In genomic region chr9:55255056-55255455, GRCm38 (mm10) we compare ENCODE assay signal across 18 mouse cellular contexts. TPM values are rescaled to one million over a fixed set of nuclear protein-coding genes. Genes with fewer than 3 reads are reported as not detected.
DNase-seq lines count a peak whose midpoint lies in the region; ATAC-seq and TF ChIP-seq lines count a peak whose summit lies in the region.
"Had no signal": no experiment of that assay in that cellular context is flagged by ENCODE, and none has a peak within 500 bp of the region (broad histone marks: within the 10 kb centered on the region; RNA-seq: fewer than 3 reads in every experiment).

No protein-coding gene starts in this region.

- DNase-seq in heart, adult 2 months, result no peak
- no peak for DNase-seq in liver, adult 2 months (ENCODE audit: extremely low read depth, low read depth, low spot score)
- DNase-seq in liver, embryonic 11.5 days (ENCODE audit: low spot score), result no peak
- DNase-seq in CH12.LX (ENCODE audit: extremely low read depth), result no peak
- no peak for DNase-seq in layer of hippocampus, adult 11-12 months (ENCODE audit: low spot score)
- DNase-seq: adrenal gland, postnatal 25 days; cerebellum, adult 11 months; cerebellum, adult 8-10 months; cerebellum, postnatal 25 days; gastrocnemius, postnatal 10 days; heart, postnatal 14 days had no signal

- H3K4me3 ChIP-seq in heart, adult 2 months, result no peak overlapping the region
- H3K4me3 ChIP-seq in heart, embryonic 11.5 days (ENCODE audit: low read depth, low read length), result no peak overlapping the region
- no peak overlapping the region for H3K4me3 ChIP-seq in liver, adult 2 months (ENCODE audit: insufficient read depth, low read depth, low read length)
- no peak overlapping the region for H3K4me3 ChIP-seq in liver, embryonic 11.5 days (ENCODE audit: low read depth, low read length)
- H3K4me3 ChIP-seq in CH12.LX (replicated peaks in 1 of 3; ENCODE audit: low read depth in 2 of 3, low read length in 2 of 3, poor library complexity in 1 of 3) (no peak overlapping the region), macrophage (ENCODE audit: inconsistent target) (no peak overlapping the region)
- H3K4me3 ChIP-seq: embryonic facial prominence, embryonic 12.5 days; forebrain, embryonic 15.5 days; heart, embryonic 15.5 days; hindbrain, embryonic 10.5 days had no signal

- no peaks in the 10 kb centered on the region; the same call in 1 of the 2 replicates for H3K36me3 ChIP-seq in heart, adult 2 months (ENCODE audit: control insufficient read depth, insufficient read depth, low read length)
- no peaks in the 10 kb centered on the region for H3K36me3 ChIP-seq in heart, embryonic 11.5 days (ENCODE audit: control insufficient read depth, insufficient read depth, low read length)
- no peaks in the 10 kb centered on the region for H3K36me3 ChIP-seq in liver, adult 2 months (ENCODE audit: control insufficient read depth, insufficient read depth, low read length)
- H3K36me3 ChIP-seq in liver, embryonic 11.5 days (ENCODE audit: control insufficient read depth, insufficient read depth, low read length), result no peaks in the 10 kb centered on the region
- no peaks in the 10 kb centered on the region for H3K36me3 ChIP-seq in CH12.LX (replicated peaks in 1 of 2; ENCODE audit: control insufficient read depth in 1 of 2, insufficient read depth in 1 of 2, low read length in 1 of 2)
- H3K36me3 ChIP-seq in macrophage (ENCODE audit: inconsistent target), result no peaks in the 10 kb centered on the region
- H3K36me3 ChIP-seq: embryonic facial prominence, embryonic 12.5 days; forebrain, embryonic 15.5 days; heart, embryonic 15.5 days; hindbrain, embryonic 10.5 days had no signal

- TF ChIP-seq RAD21 in CH12.LX (IDR thresholded peaks at IDR 0.05; ENCODE audit: low read depth, low read length), result no peak

- no peak for TF ChIP-seq POLR2A in heart, adult 2 months (IDR thresholded peaks at IDR 0.05; ENCODE audit: insufficient read depth, low read depth, low read length)
- TF ChIP-seq POLR2A in liver, adult 2 months (IDR thresholded peaks at IDR 0.05; ENCODE audit: extremely low read depth, insufficient read depth, low read length), result no peak
- no peak for TF ChIP-seq POLR2A in CH12.LX (IDR thresholded peaks at IDR 0.05; ENCODE audit: low read depth, low read length)

- no peak overlapping the region for H3K9ac ChIP-seq in heart, adult 2 months (ENCODE audit: low read depth, low read length)
- H3K9ac ChIP-seq in heart, embryonic 11.5 days (ENCODE audit: low read depth, low read length), result no peak overlapping the region
- H3K9ac ChIP-seq in liver, adult 2 months (ENCODE audit: low read depth, low read length), result no peak overlapping the region
- H3K9ac ChIP-seq in liver, embryonic 11.5 days (ENCODE audit: low read depth, low read length), result no peak overlapping the region
- no peak overlapping the region for H3K9ac ChIP-seq in CH12.LX (ENCODE audit: insufficient read depth, low read depth)
- H3K9ac ChIP-seq: embryonic facial prominence, embryonic 12.5 days; forebrain, embryonic 15.5 days; heart, embryonic 15.5 days; hindbrain, embryonic 14.5 days had no signal

- no peak for ATAC-seq in heart, embryonic 11.5 days (replicated peaks; ENCODE audit: insufficient number of reproducible peaks, low FRiP score, low TSS enrichment)
- no peak for ATAC-seq in liver, embryonic 11.5 days (replicated peaks; ENCODE audit: low FRiP score)
- ATAC-seq: forebrain, embryonic 15.5 days had no signal

- no peak for TF ChIP-seq CTCF in heart, adult 2 months (IDR thresholded peaks at IDR 0.05)
- no peak for TF ChIP-seq CTCF in liver, adult 2 months (IDR thresholded peaks at IDR 0.05; ENCODE audit: low read depth, low read length)
- TF ChIP-seq CTCF in CH12.LX (conservative IDR thresholded peaks at IDR 0.05 in 1 of 2, IDR thresholded peaks at IDR 0.05 in 1 of 2; ENCODE audit: low read depth in 2 of 2, low read length in 2 of 2), result no peak

- no peaks in the 10 kb centered on the region for H3K27me3 ChIP-seq in heart, adult 2 months (ENCODE audit: control insufficient read depth, insufficient read depth, low read length)
- no peaks in the 10 kb centered on the region for H3K27me3 ChIP-seq in heart, embryonic 11.5 days (ENCODE audit: control insufficient read depth, insufficient read depth, low read length)
- H3K27me3 ChIP-seq in liver, adult 2 months (ENCODE audit: control insufficient read depth, insufficient read depth, low read length), result no peaks in the 10 kb centered on the region
- H3K27me3 ChIP-seq in liver, embryonic 11.5 days (replicated peaks; ENCODE audit: control insufficient read depth, insufficient read depth, low read length), result no peaks in the 10 kb centered on the region
- no peaks in the 10 kb centered on the region for H3K27me3 ChIP-seq in CH12.LX (replicated peaks)
- H3K27me3 ChIP-seq: embryonic facial prominence, embryonic 12.5 days; forebrain, embryonic 15.5 days; heart, embryonic 15.5 days had no signal

- H3K4me2 ChIP-seq in heart, embryonic 11.5 days, result no peak overlapping the region
- H3K4me2 ChIP-seq in liver, embryonic 11.5 days, result no peak overlapping the region
- no peak overlapping the region for H3K4me2 ChIP-seq in CH12.LX (ENCODE audit: insufficient read depth, low read depth, poor library complexity, severe bottlenecking)
- H3K4me2 ChIP-seq: embryonic facial prominence, embryonic 12.5 days; forebrain, embryonic 15.5 days; heart, embryonic 15.5 days; hindbrain, embryonic 14.5 days had no signal

- H3K4me1 ChIP-seq in heart, adult 2 months (ENCODE audit: control insufficient read depth, insufficient read depth, low read length), result peaks cover 9% of the 10 kb centered on the region
- H3K4me1 ChIP-seq in heart, embryonic 11.5 days (ENCODE audit: control insufficient read depth, insufficient read depth, low read length), result no peaks in the 10 kb centered on the region
- H3K4me1 ChIP-seq in liver, adult 2 months (ENCODE audit: control insufficient read depth, insufficient read depth, low read length), result peaks cover 16% of the 10 kb centered on the region; the same call in 1 of the 2 replicates
- H3K4me1 ChIP-seq in liver, embryonic 11.5 days (replicated peaks; ENCODE audit: control insufficient read depth, insufficient read depth, low read length), result no peaks in the 10 kb centered on the region
- H3K4me1 ChIP-seq in CH12.LX (ENCODE audit: control insufficient read depth in 1 of 2, insufficient read depth in 2 of 2), result peaks cover 3 to 13% of the 10 kb centered on the region in 2 experiments; a peak in 3 of 4 replicates
- H3K4me1 ChIP-seq: embryonic facial prominence, embryonic 12.5 days; forebrain, embryonic 15.5 days; heart, embryonic 15.5 days; hindbrain, embryonic 10.5 days had no signal

- dilution Hi-C loops in CH12.LX (cut with MboI; ENCODE audit: extremely low pct_ligation_motif_present, extremely low pct_unique_long_range_greater_than_20kb, low sequenced_read_pairs), result no loop called here

- no peak for TF ChIP-seq EP300 in heart, adult 2 months (IDR thresholded peaks at IDR 0.05; ENCODE audit: insufficient read depth, low read depth, low read length)
- no peak for TF ChIP-seq EP300 in CH12.LX (IDR thresholded peaks at IDR 0.05; ENCODE audit: low read length)

- H3K27ac ChIP-seq in heart, adult 2 months, result peak overlapping the region; percentile 5; the same call in 1 of the 2 replicates
- H3K27ac ChIP-seq in heart, embryonic 11.5 days (ENCODE audit: low read depth, low read length), result no peak overlapping the region
- 0 out of 2 replicates have a peak overlapping the region, but pooled peaks have one; percentile 23 for H3K27ac ChIP-seq in liver, adult 2 months (replicated peaks; ENCODE audit: insufficient read depth, low read depth, low read length)
- H3K27ac ChIP-seq in liver, embryonic 11.5 days (ENCODE audit: low read depth, low read length), result no peak overlapping the region
- H3K27ac ChIP-seq in CH12.LX (ENCODE audit: insufficient read depth, low read depth) (no peak overlapping the region), macrophage (peak overlapping the region; percentile 62)
- H3K27ac ChIP-seq: embryonic facial prominence, embryonic 12.5 days; forebrain, embryonic 15.5 days; heart, embryonic 15.5 days; hindbrain, embryonic 10.5 days; hindbrain, embryonic 14.5 days had no signal

- no peaks in the 10 kb centered on the region for H3K79me2 ChIP-seq in heart, adult 2 months (replicated peaks; ENCODE audit: control insufficient read depth, insufficient read depth, low read length)
- H3K79me2 ChIP-seq in liver, adult 2 months (ENCODE audit: control insufficient read depth, insufficient read depth, low read length), result no peaks in the 10 kb centered on the region
- H3K79me2 ChIP-seq in CH12.LX (replicated peaks; ENCODE audit: control insufficient read depth, extremely low read depth, insufficient read depth, poor library complexity, severe bottlenecking) (no peaks in the 10 kb centered on the region), macrophage (ENCODE audit: inconsistent target) (no peaks in the 10 kb centered on the region)

- intact Hi-C loops in heart, adult 2 months (cut with DNase I), result no loop called here

- WGBS in heart, adult 2 months, result 50% methylated on average over 5 of the region's 5 CpGs
- 91% methylated on average over 5 of the region's 5 CpGs for WGBS in heart, embryonic 11.5 days (ENCODE audit: insufficient replicate concordance)
- 87% methylated on average over 5 of the region's 5 CpGs for WGBS in liver, adult 2 months
- 81% methylated on average over 5 of the region's 5 CpGs for WGBS in liver, embryonic 11.5 days
- WGBS in macrophage (ENCODE audit: missing documents), result 57% methylated on average over 5 of the region's 5 CpGs

- in situ Hi-C loops in CH12.LX (cut with MboI; ENCODE audit: low pct_ligation_motif_present, low pct_unique_long_range_greater_than_20kb, low sequenced_read_pairs), result no loop called here

- H3K9me3 ChIP-seq in heart, embryonic 11.5 days (replicated peaks; ENCODE audit: control insufficient read depth, low read length), result no peaks in the 10 kb centered on the region
- H3K9me3 ChIP-seq in liver, embryonic 11.5 days (ENCODE audit: control insufficient read depth, low read length), result no peaks in the 10 kb centered on the region
- no peaks in the 10 kb centered on the region for H3K9me3 ChIP-seq in CH12.LX (replicated peaks; ENCODE audit: low read length)
- H3K9me3 ChIP-seq: embryonic facial prominence, embryonic 12.5 days; forebrain, embryonic 15.5 days; heart, embryonic 15.5 days; hindbrain, embryonic 10.5 days had no signal

RNA-seq across cellular contexts. Expression of gene Fbxo22, which starts 46.3 kb away (rescaled TPM):
- total RNA-seq in heart, adult 2 months (2021), result 10 to 100 TPM; 31.4 to 34.7 TPM
- polyA plus RNA-seq in heart, adult 2 months (2012; rRNA removed), result 12.9 and 20.7 TPM in 2 replicates
- 64.5 and 75.5 TPM in 2 replicates for polyA plus RNA-seq in heart, embryonic 11.5 days (2014; fragmentation: Nextera tagmentation; extraction: Ambion mirVana)
- total RNA-seq in liver, adult 2 months (2014; rRNA removed), result 44.4 and 45.4 TPM in 2 replicates
- polyA plus RNA-seq in liver, adult 2 months (2012; rRNA removed), result 18.3 and 18.5 TPM in 2 replicates
- polyA plus RNA-seq in liver, embryonic 11.5 days (2014; fragmentation: Nextera tagmentation; extraction: Ambion mirVana), result 52.0 and 57.9 TPM in 2 replicates
- 21.4 and 29.5 TPM in 2 replicates for total RNA-seq in CH12.LX (2012; rRNA removed)
- total RNA-seq in CH12.LX (2014; rRNA removed), result 38.5 and 44.9 TPM in 2 replicates
- 41.8 and 42.1 TPM in 2 replicates for polyA plus RNA-seq in CH12.LX (2012; ENCODE audit: insufficient read length, low read depth)
- 10 to 100 TPM; 34.9 to 75.8 (median 57.7) TPM for total RNA-seq in macrophage (2018; cell fraction: chromatin; rRNA removed)
- total RNA-seq in macrophage (2018; cell fraction: cytosol; rRNA removed), result 10 to 100 TPM; 21.2 to 39.0 (median 31.7) TPM
- total RNA-seq in macrophage (2018; cell fraction: nucleus; rRNA removed), result 10 to 100 TPM; 33.5 to 90.9 (median 56.7) TPM
- 38.0 to 41.7 TPM (median 41.3 TPM) in 3 replicates for polyA plus RNA-seq in macrophage (2018)

Comparison
In these comparisons a context has a peak if more than half of its experiments do, and no peak if none do; other contexts are left out.
1. H3K27ac ChIP-seq: peak in heart, adult 2 months (single experiment), liver, adult 2 months (single experiment) and macrophage (single experiment); none in heart, embryonic 11.5 days (single experiment), liver, embryonic 11.5 days (single experiment) and CH12.LX (single experiment).